Mouse (Mus musculus): ENCODE results near the gene Cpeb2. TPM values are rescaled to one million over a fixed set of nuclear protein-coding genes. Genes with fewer than 3 reads are reported as not detected.

Cpeb2 gene
- polyA plus RNA-seq, 1 experiment from 2014 or later, result 1.4 TPM

DNA sequence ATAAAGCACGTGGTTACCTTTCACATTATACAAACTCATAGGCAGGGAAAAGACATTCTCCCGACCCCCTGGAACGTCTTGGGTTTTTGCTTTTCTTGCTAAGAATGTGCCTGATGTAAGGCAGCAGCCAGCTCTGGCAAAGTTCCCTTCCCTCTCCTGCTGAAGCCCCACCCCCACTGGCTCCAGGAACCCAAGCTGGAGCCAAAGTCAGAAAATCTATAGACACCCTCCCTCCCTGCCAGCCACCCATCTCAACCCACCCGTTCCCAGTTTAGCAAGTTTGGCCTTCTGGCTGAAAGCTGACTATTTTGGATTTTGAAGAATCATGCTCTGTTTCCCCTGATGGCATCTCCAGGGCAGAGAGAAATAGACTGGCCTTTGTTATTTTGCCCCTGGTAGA, 95.6 kb downstream of the Cpeb2 start:
- Histone ChIP-seq H3K27ac (ENCODE audit: low read length) (no peak overlapping the region), H3K27me3 (replicated peaks; ENCODE audit: control insufficient read depth, insufficient read depth, low read length) (no peaks in the 10 kb centered on the region), H3K4me1 (ENCODE audit: control insufficient read depth, insufficient read depth, low read length) (no peaks in the 10 kb centered on the region), H3K9me3 (ENCODE audit: control insufficient read depth, low read length) (no peaks in the 10 kb centered on the region), H3K4me3 (ENCODE audit: low read length) (no peak overlapping the region), H3K9ac (ENCODE audit: low read depth, low read length) (no peak overlapping the region), H3K4me2 (ENCODE audit: low read depth, low read length) (no peak overlapping the region), H3K36me3 (ENCODE audit: control insufficient read depth, insufficient read depth, low read length) (no peaks in the 10 kb centered on the region)
- ATAC-seq, result no peak
- 18% methylated on average over 4 of the region's 4 CpGs for WGBS

DNA sequence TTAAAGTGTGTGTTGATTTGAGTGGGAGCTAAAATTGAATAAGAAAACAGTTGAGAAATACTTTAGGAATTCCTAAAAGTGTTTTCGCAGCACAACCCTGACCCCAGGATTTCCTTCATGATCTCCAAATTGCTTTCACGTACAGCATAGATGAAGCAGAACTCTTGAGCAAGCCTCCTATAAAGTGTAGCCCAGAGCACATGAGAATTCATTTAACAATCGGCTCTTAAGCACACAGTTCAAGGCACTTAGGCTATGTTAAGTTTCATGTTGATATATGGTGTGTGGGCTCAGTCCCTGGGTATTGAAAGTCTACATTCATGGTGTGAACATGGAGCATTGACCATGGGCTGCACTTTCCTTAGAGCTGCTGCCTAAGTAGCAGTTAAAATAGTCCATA, 97.3 kb downstream of the Cpeb2 start:
- ATAC-seq, result no peak
- no peak overlapping the region for H3K27ac ChIP-seq (ENCODE audit: low read length)
- no peak overlapping the region for H3K4me3 ChIP-seq (ENCODE audit: low read length)
- H3K4me2 ChIP-seq (ENCODE audit: low read depth, low read length), result no peak overlapping the region
- no peaks in the 10 kb centered on the region for H3K4me1 ChIP-seq (ENCODE audit: control insufficient read depth, insufficient read depth, low read length)
- no peaks in the 10 kb centered on the region for H3K27me3 ChIP-seq (replicated peaks; ENCODE audit: control insufficient read depth, insufficient read depth, low read length)
- no peaks in the 10 kb centered on the region for H3K36me3 ChIP-seq (ENCODE audit: control insufficient read depth, insufficient read depth, low read length)
- WGBS, result 84% methylated on average over 3 of the region's 3 CpGs
- no peak overlapping the region for H3K9ac ChIP-seq (ENCODE audit: low read depth, low read length)
- H3K9me3 ChIP-seq (ENCODE audit: control insufficient read depth, low read length), result no peaks in the 10 kb centered on the region

DNA sequence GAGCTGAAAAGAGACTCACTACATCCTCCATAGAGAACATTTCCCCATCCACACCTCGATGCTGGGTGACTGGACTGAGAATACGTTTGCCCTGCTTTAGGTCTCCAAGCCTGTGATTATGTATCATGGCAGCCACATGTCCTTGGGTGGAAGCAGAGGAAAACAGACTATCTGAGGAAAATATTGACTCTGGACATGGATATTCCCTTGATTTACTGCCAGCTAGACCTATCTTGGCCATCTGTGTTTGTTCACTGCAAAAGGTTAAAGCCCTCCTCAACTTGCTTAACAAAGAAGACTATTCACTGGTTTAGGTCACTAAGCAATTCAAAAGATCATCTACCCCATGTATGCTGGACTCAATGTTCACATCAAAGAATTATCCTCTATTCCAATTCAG, 101.5 kb downstream of the Cpeb2 start:
- H3K27me3 ChIP-seq (replicated peaks; ENCODE audit: control insufficient read depth, insufficient read depth, low read length), result no peaks in the 10 kb centered on the region
- H3K4me2 ChIP-seq (ENCODE audit: low read depth, low read length), result no peak overlapping the region
- H3K9ac ChIP-seq (ENCODE audit: low read depth, low read length), result no peak overlapping the region
- no peak overlapping the region for H3K4me3 ChIP-seq (ENCODE audit: low read length)
- WGBS, result 67% methylated on average over 2 of the region's 2 CpGs
- H3K9me3 ChIP-seq (ENCODE audit: control insufficient read depth, low read length), result no peaks in the 10 kb centered on the region
- H3K4me1 ChIP-seq (ENCODE audit: control insufficient read depth, insufficient read depth, low read length), result no peaks in the 10 kb centered on the region
- no peak overlapping the region for H3K27ac ChIP-seq (ENCODE audit: low read length)
- H3K36me3 ChIP-seq (ENCODE audit: control insufficient read depth, insufficient read depth, low read length), result no peaks in the 10 kb centered on the region
- no peak for ATAC-seq

- WGBS, result 91% methylated on average over 1 of the region's 1 CpGs
- Histone ChIP-seq H3K27me3 (replicated peaks; ENCODE audit: control insufficient read depth, insufficient read depth, low read length) (no peaks in the 10 kb centered on the region), H3K4me3 (ENCODE audit: low read length) (no peak overlapping the region), H3K36me3 (ENCODE audit: control insufficient read depth, insufficient read depth, low read length) (no peaks in the 10 kb centered on the region), H3K27ac (ENCODE audit: low read length) (no peak overlapping the region), H3K9me3 (ENCODE audit: control insufficient read depth, low read length) (no peaks in the 10 kb centered on the region), H3K9ac (ENCODE audit: low read depth, low read length) (no peak overlapping the region), H3K4me2 (ENCODE audit: low read depth, low read length) (no peak overlapping the region), H3K4me1 (ENCODE audit: control insufficient read depth, insufficient read depth, low read length) (no peaks in the 10 kb centered on the region)
- ATAC-seq, result no peak
These were observed 104.2 kb downstream of the Cpeb2 start for GRCm38 (mm10) chr5:43337212-43337611.

DNA sequence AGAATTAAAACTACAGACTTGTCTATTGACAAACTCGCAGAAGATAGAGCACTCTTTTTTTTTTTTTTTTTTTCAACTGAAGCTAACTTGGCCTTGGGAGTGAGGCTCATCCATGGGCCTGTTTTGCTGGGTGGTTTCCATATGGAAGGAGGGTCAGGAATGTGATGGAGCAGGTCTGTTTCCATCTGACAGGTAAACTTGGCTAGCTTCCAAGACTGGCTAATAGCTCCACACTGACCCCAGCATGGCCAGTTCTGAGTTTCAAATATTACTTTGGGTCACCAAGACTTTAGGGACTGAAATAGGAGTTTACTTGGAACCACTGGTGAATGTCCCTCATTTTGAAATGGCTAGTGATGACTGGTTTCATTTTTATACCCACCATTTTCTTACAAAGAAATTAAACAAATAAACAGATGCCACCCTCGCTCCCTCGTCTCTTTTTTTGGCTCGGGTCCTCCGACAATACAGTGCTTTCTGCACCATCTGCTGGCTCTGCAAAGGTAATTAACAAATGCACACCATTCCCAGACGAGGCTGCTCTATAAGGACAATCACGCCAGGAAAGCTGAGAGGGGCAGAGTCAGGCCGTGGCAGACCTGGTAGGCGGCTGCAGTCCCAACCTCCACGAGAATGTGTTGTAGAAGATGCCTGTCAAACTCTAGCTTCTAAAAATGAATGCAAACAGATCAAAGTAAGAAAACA, 106.0 kb downstream of the Cpeb2 start:
- WGBS, result 68% methylated on average over 10 of the region's 10 CpGs
- Histone ChIP-seq H3K27me3 (replicated peaks; ENCODE audit: control insufficient read depth, insufficient read depth, low read length) (no peaks in the 10 kb centered on the region), H3K27ac (ENCODE audit: low read length) (no peak overlapping the region), H3K36me3 (ENCODE audit: control insufficient read depth, insufficient read depth, low read length) (no peaks in the 10 kb centered on the region), H3K9ac (ENCODE audit: low read depth, low read length) (no peak overlapping the region), H3K4me1 (ENCODE audit: control insufficient read depth, insufficient read depth, low read length) (no peaks in the 10 kb centered on the region), H3K9me3 (ENCODE audit: control insufficient read depth, low read length) (no peaks in the 10 kb centered on the region), H3K4me3 (ENCODE audit: low read length) (no peak overlapping the region), H3K4me2 (ENCODE audit: low read depth, low read length) (no peak overlapping the region)
- ATAC-seq, result no peak
